8 mouse cellular contexts compared by ENCODE assay signal in genomic region chr1:178335860-178336261, GRCm38 (mm10). TPM values are rescaled to one million over a fixed set of nuclear protein-coding genes. Genes with fewer than 3 reads are reported as not detected.
DNase-seq lines count a peak whose midpoint lies in the region; ATAC-seq and TF ChIP-seq lines count a peak whose summit lies in the region.

No protein-coding gene starts in this region.

- no peak for DNase-seq in gastrocnemius, adult 2 months
- no peak for DNase-seq in gastrocnemius, postnatal 36 days
- DNase-seq in naive thymus-derived CD4-positive, alpha-beta T cell, adult 2 months (ENCODE audit: low read depth), result peak; percentile 72
- no peak for DNase-seq in left cerebral cortex, adult 11 months (ENCODE audit: low spot score)
- DNase-seq in layer of hippocampus, adult 11-12 months (ENCODE audit: low spot score), result no peak

- H3K4me2 ChIP-seq in embryonic facial prominence, embryonic 12.5 days (replicated peaks), result peak overlapping the region; percentile 86
- H3K4me2 ChIP-seq in intestine, embryonic 16.5 days (ENCODE audit: low read depth, low read length), result peak overlapping the region; percentile 48

- intact Hi-C loops in gastrocnemius, adult 2 months (cut with DNase I), result loop anchor here (1.0 kb wide), 1 partner anchor 18 kb away; no protein-coding TSS in a partner anchor
- intact Hi-C loops in gastrocnemius, postnatal 36 days (cut with DNase I), result loop anchor here (1.0 kb wide), 1 partner anchor 18 kb away; no protein-coding TSS in a partner anchor

- peak; percentile 11 for ATAC-seq in CD4-positive, CD25-positive, alpha-beta regulatory T cell, adult 4 months
- no peak for ATAC-seq in embryonic facial prominence, embryonic 12.5 days (ENCODE audit: insufficient number of reproducible peaks, insufficient read depth, low FRiP score, low TSS enrichment)
- ATAC-seq in intestine, embryonic 16.5 days, result no peak

- no peaks in the 10 kb centered on the region for H3K9me3 ChIP-seq in embryonic facial prominence, embryonic 12.5 days
- H3K9me3 ChIP-seq in intestine, embryonic 16.5 days (ENCODE audit: control insufficient read depth, low read length), result no peaks in the 10 kb centered on the region

- H3K36me3 ChIP-seq in embryonic facial prominence, embryonic 12.5 days, result peaks cover 33% of the 10 kb centered on the region
- H3K36me3 ChIP-seq in intestine, embryonic 16.5 days (ENCODE audit: control insufficient read depth, insufficient read depth, low read length), result peaks cover 3% of the 10 kb centered on the region; the same call in 1 of the 2 replicates

- H3K27me3 ChIP-seq in embryonic facial prominence, embryonic 12.5 days, result no peaks in the 10 kb centered on the region
- H3K27me3 ChIP-seq in intestine, embryonic 16.5 days (replicated peaks; ENCODE audit: control insufficient read depth, insufficient read depth, low read length), result no peaks in the 10 kb centered on the region

- under 1% methylated on average over 16 of the region's 16 CpGs for WGBS in embryonic facial prominence, embryonic 12.5 days
- under 1% methylated on average over 16 of the region's 16 CpGs for WGBS in intestine, embryonic 16.5 days

- peak overlapping the region; percentile 100 for H3K9ac ChIP-seq in embryonic facial prominence, embryonic 12.5 days
- peak overlapping the region; percentile 100 for H3K9ac ChIP-seq in intestine, embryonic 16.5 days (ENCODE audit: low read depth, low read length)

- H3K4me3 ChIP-seq in gastrocnemius, adult 2 months, result peak overlapping the region; percentile 81
- peak overlapping the region; percentile 100 for H3K4me3 ChIP-seq in embryonic facial prominence, embryonic 12.5 days
- H3K4me3 ChIP-seq in intestine, embryonic 16.5 days (ENCODE audit: low read length), result peak overlapping the region; percentile 99

- no peak for TF ChIP-seq CTCF in gastrocnemius, adult 2 months (IDR thresholded peaks at IDR 0.05)

- H3K27ac ChIP-seq in gastrocnemius, adult 2 months, result peak overlapping the region; percentile 100
- peak overlapping the region; percentile 100 for H3K27ac ChIP-seq in embryonic facial prominence, embryonic 12.5 days
- H3K27ac ChIP-seq in intestine, embryonic 16.5 days (ENCODE audit: low read length), result peak overlapping the region; percentile 100

- peaks cover 11% of the 10 kb centered on the region for H3K4me1 ChIP-seq in embryonic facial prominence, embryonic 12.5 days
- peaks cover 18% of the 10 kb centered on the region for H3K4me1 ChIP-seq in intestine, embryonic 16.5 days (ENCODE audit: control insufficient read depth, insufficient read depth, low read length)

RNA-seq across cellular contexts. Expression of gene Hnrnpu, which starts 1.7 kb away (rescaled TPM):
- 100 to 1,000 TPM; 135 to 140 TPM for total RNA-seq in gastrocnemius, adult 2 months (2021)
- 100 to 1,000 TPM in 1 of 2 experiments, 10 to 100 TPM in 1; 91.7 to 124 TPM for total RNA-seq in gastrocnemius, postnatal 36 days (2021)
- polyA plus RNA-seq in CD4-positive, CD25-positive, alpha-beta regulatory T cell, adult 4 months (2017; shearing (Covaris generic)), result 100 to 1,000 TPM in 1 of 2 experiments, 10 to 100 TPM in 1; 73.0 to 136 TPM
- polyA plus RNA-seq in embryonic facial prominence, embryonic 12.5 days (2016; fragmentation: Nextera tagmentation; extraction: Ambion mirVana), result 797 and 876 TPM in 2 replicates
- polyA plus RNA-seq in intestine, embryonic 16.5 days (2015; fragmentation: Nextera tagmentation; extraction: Ambion mirVana), result 137 and 155 TPM in 2 replicates

RNA-seq across cellular contexts. Expression of gene Cox20, which starts 16.9 kb away (rescaled TPM):
- total RNA-seq in gastrocnemius, adult 2 months (2021), result 10 to 100 TPM; 33.3 to 63.8 TPM
- total RNA-seq in gastrocnemius, postnatal 36 days (2021), result 10 to 100 TPM; 31.6 to 33.7 TPM
- 100 to 1,000 TPM; 151 to 205 TPM for polyA plus RNA-seq in CD4-positive, CD25-positive, alpha-beta regulatory T cell, adult 4 months (2017; shearing (Covaris generic))
- 144 and 148 TPM in 2 replicates for polyA plus RNA-seq in embryonic facial prominence, embryonic 12.5 days (2016; fragmentation: Nextera tagmentation; extraction: Ambion mirVana)
- polyA plus RNA-seq in intestine, embryonic 16.5 days (2015; fragmentation: Nextera tagmentation; extraction: Ambion mirVana), result 136 and 142 TPM in 2 replicates
